Mouse (Mus musculus) CH12.LX (cell line): ENCODE data around the gene Rgs16.

Experiments
- CTCF ChIP-seq, 2 experiments: IDR thresholded peaks in 1 of 2; conservative IDR thresholded peaks in 1 of 2; 2 replicates each; pipeline ENCODE4 v1.5.1; 2011 to 2012; ENCODE audit warnings: low read depth in 2 of 2, low read length in 2 of 2, improper control_type of control experiment in 1 of 2, inconsistent platforms in 1 of 2, mild to moderate bottlenecking in 1 of 2, moderate library complexity in 1 of 2
- E2F4 ChIP-seq: IDR thresholded peaks from 2 replicates; pipeline ENCODE4 v1.6.1; 2011; ENCODE audit warnings: low read depth, low read length, improper control_type of control experiment; ENCODE audit not compliant: insufficient replicate concordance
- EP300 ChIP-seq: IDR thresholded peaks from 2 replicates; pipeline ENCODE4 v1.6.1; 2011; ENCODE audit warnings: low read length, improper control_type of control experiment
- ETS1 ChIP-seq: conservative IDR thresholded peaks from 2 replicates; pipeline ENCODE4 v1.6.1; 2012; ENCODE audit warnings: low read depth, mild to moderate bottlenecking, inconsistent platforms, low read length, improper control_type of control experiment, moderate library complexity
- JUN ChIP-seq: IDR thresholded peaks from 2 replicates; pipeline ENCODE4 v1.6.1; 2011; ENCODE audit warnings: low read depth, mild to moderate bottlenecking, low read length, improper control_type of control experiment, moderate library complexity; ENCODE audit not compliant: insufficient read depth
- JUND ChIP-seq: conservative IDR thresholded peaks from 2 replicates; pipeline ENCODE4 v1.6.1; 2011; ENCODE audit warnings: low read depth, low read length, improper control_type of control experiment
- MAFK ChIP-seq: IDR thresholded peaks from 2 replicates; pipeline ENCODE4 v1.6.1; 2011; ENCODE audit warnings: low read length, improper control_type of control experiment; ENCODE audit not compliant: insufficient replicate concordance
- MAX ChIP-seq: IDR thresholded peaks from 2 replicates; pipeline ENCODE4 v1.6.1; 2011; ENCODE audit warnings: low read length, improper control_type of control experiment
- MAZ ChIP-seq: IDR thresholded peaks from 2 replicates; pipeline ENCODE4 v1.6.1; 2012; ENCODE audit warnings: low read depth, mild to moderate bottlenecking, inconsistent platforms, low read length, improper control_type of control experiment, moderate library complexity
- MXI1 ChIP-seq: IDR thresholded peaks from 2 replicates; pipeline ENCODE4 v1.6.1; 2011; ENCODE audit warnings: mild to moderate bottlenecking, low read depth, low read length, improper control_type of control experiment
- PAX5 ChIP-seq: IDR thresholded peaks from 2 replicates; pipeline ENCODE4 v1.6.1; 2012; ENCODE audit warnings: low read length, inconsistent platforms, mixed read lengths
- POLR2A ChIP-seq: IDR thresholded peaks from 2 replicates; pipeline ENCODE4 v1.6.1; 2011; ENCODE audit warnings: low read depth, mild to moderate bottlenecking, improper control_type of control experiment, low read length
- UBTF ChIP-seq: IDR thresholded peaks from 2 replicates; pipeline ENCODE4 v1.6.1; 2012; ENCODE audit warnings: low read depth, mild to moderate bottlenecking, inconsistent platforms, low read length, improper control_type of control experiment, moderate library complexity
- USF2 ChIP-seq: conservative IDR thresholded peaks from 2 replicates; pipeline ENCODE4 v1.6.1; 2011; ENCODE audit warnings: low read depth, low read length, improper control_type of control experiment

GRCm38 (mm10) chr1:153698311-153699084 is 41.7 kb upstream of the Rgs16 start:
- TF ChIP-seq JUN (no peak), POLR2A (no peak), MXI1 (no peak), PAX5 (no peak), CTCF (conservative IDR thresholded peaks at IDR 0.05 in 1 of 2, IDR thresholded peaks at IDR 0.05 in 1 of 2; ENCODE audit: low read depth in 2 of 2, low read length in 2 of 2) (no peak), JUND (no peak), E2F4 (no peak), MAX (no peak), EP300 (no peak), MAZ (no peak), MAFK (no peak), UBTF (no peak), ETS1 (no peak), USF2 (no peak)
